Mouse (Mus musculus): ENCODE data around the gene Sfswap.

GRCm38 (mm10) chr5:129521501-129521900 is 20.5 kb downstream of the Sfswap start:
- TF ChIP-seq CTCF (IDR thresholded peaks at IDR 0.05; ENCODE audit: control insufficient read depth, insufficient read depth, insufficient read length) (no peak), CEBPB (IDR thresholded peaks at IDR 0.05; ENCODE audit: low read depth) (no peak), MYOD1 (IDR thresholded peaks at IDR 0.05; ENCODE audit: control insufficient read depth, insufficient read length, low read depth) (no peak), MAX (IDR thresholded peaks at IDR 0.05) (no peak), MYOG (IDR thresholded peaks at IDR 0.05; ENCODE audit: control insufficient read depth, extremely low read depth, insufficient read length) (no peak)
